Mouse (Mus musculus): ENCODE data around the gene Gm498. TPM values are rescaled to one million over a fixed set of nuclear protein-coding genes. Genes with fewer than 3 reads are reported as not detected.
A peak's percentile ranks its signal among the peaks of the same experiment; 100 is the strongest.

Gene Gm498
- total RNA-seq, 2 experiments from 2014 or later, result not detected

DNA sequence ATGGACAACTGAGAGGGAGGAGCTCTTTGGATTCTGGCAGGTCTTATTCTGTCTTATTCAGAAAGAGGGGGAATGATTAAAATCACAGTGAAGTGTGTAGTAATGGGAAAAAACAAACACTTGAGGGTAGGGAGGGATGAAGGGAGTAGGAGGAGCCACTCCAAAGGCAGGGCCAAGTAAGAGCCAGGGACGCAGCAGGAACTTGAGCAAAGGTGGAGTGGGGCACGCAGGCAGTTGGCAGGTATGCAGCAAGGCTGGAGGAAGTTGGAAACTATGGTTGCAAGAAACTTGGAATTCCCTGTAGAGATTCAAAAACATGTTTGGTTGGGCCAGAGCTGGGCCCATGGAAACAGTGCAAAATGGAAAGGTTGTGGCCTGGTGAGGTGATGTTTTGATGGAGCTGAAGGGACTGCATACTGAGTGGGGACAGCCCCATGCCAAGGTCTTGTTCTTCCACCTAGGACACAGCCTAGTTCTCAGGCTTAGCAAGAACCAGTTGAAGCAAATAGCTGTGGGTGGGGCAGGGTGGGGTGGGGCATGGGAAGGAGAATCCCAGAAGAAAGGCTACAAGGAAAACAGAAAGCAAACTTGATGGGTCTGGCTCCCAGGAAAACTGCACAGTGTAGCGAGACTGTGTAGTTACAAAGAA, 52.5 kb downstream of the Gm498 start:
- Histone ChIP-seq H3K27ac (no peak overlapping the region), H3K4me3 (no peak overlapping the region)
- no peak for TF ChIP-seq CTCF (conservative IDR thresholded peaks at IDR 0.05)
- no peak for DNase-seq (ENCODE audit: low spot score in 2 of 2)

DNA sequence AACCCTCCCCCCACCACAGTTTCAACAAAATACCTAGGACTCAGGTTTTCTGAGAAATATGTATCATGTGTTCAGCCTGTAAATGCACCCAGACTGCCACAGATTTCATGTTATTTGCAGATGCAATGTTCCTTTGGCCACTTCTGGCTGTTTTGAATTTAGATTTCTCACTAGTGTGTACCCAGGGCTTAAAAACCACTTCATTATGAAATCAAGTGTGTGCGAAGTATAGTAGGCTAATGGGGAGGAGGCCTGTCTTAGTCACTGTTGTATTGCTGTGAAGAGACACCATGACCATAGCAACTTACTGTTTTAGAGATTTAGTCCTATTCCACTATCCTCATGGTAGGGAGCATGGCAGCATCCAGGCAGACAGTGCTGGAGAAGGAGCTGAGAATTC, 63.3 kb downstream of the Gm498 start:
- Histone ChIP-seq H3K4me3 (no peak overlapping the region), H3K27ac (no peak overlapping the region)
- DNase-seq (ENCODE audit: low spot score in 2 of 2), result no peak
- no peak for TF ChIP-seq CTCF (conservative IDR thresholded peaks at IDR 0.05)

DNA sequence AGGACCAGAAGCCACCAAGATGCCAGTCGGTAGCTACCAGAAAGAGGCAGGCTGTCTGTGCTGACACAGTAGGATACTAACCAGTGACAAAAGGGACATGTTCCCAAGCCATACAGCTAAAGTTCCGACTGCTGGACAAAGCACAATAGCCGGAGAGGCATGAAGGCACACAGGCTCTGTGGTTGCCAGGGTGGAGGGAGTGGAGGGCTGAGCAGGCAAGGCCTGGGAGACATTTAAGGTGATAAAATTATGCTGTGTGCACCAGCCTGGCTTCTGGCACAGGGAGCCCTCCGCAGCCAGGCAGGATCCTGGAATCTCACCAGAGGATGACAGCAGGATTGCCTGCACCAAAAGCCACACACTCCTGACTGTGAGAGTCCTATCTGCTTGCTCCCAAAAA, 72.0 kb downstream of the Gm498 start:
- TF ChIP-seq CTCF (conservative IDR thresholded peaks at IDR 0.05), result no peak
- DNase-seq (ENCODE audit: low spot score in 2 of 2), result peak; percentile 13 to 19
- H3K27ac ChIP-seq, result peak overlapping the region; percentile 59; the same call in 1 of the 2 replicates
- no peak overlapping the region for H3K4me3 ChIP-seq

DNA sequence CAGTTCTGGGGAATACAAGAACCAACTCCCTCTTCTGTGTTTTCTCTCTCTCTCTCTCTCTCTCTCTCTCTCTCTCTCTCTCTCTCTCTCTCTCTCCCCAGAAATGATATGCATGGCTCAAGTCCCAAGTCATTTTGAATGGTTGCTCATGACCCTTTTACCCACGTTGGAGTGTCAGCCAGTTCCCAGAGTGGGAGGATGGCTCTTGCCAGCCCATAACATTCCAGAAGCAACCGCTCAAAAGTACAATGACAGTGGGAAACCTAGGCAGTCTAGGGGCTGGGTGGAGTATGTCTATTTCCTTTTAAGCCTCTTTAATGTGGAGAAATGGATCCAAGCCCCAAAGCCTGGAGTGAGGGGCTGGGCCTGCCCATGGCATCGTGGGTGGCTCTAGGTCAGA, 72.8 kb downstream of the Gm498 start:
- TF ChIP-seq CTCF (conservative IDR thresholded peaks at IDR 0.05), result no peak

DNA sequence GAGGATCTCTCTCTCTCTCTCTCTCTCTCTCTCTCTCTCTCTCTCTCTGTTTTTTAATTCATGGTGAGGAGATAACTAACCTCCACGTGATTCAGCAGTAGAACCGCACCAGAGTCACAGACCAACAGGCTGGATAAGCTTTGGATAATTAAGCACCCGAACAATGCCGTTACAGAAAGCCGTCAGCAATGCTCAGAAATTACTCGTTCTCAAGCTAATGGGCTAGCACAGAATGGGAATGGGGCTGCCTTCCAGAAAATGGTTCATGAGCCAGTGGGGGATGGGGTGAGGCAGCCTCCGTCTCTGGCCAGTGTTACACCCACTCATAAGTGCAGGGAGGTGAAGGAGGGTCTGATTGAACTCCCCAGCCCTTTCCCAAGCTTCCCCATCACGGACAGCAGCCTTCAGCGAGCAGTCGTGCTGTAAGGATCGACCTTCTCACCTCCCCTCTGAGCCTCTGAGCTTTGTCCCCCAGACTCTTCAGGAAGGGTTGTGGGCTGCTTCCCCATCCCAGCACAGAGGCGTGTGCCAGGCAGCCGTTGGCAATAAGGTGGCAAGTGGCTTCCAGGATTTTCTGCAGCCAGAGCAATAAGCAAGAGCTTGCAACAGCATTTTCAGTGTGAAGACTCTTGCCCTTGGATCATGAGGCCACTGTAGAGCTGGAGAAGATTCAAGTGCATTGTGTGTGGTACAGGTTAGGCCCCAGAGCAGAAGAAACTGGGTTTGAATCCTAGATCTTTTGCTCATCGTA, 76.5 kb downstream of the Gm498 start:
- Histone ChIP-seq H3K27ac (no peak overlapping the region), H3K4me3 (no peak overlapping the region)
- DNase-seq (ENCODE audit: low spot score in 2 of 2), result no peak
- TF ChIP-seq CTCF (conservative IDR thresholded peaks at IDR 0.05), result no peak

More for the DNA sequence above, 72.8 kb downstream of the Gm498 start:
- no peak overlapping the region for H3K27ac ChIP-seq
- H3K4me3 ChIP-seq, result no peak overlapping the region
- DNase-seq (ENCODE audit: low spot score in 2 of 2), result no peak

DNA sequence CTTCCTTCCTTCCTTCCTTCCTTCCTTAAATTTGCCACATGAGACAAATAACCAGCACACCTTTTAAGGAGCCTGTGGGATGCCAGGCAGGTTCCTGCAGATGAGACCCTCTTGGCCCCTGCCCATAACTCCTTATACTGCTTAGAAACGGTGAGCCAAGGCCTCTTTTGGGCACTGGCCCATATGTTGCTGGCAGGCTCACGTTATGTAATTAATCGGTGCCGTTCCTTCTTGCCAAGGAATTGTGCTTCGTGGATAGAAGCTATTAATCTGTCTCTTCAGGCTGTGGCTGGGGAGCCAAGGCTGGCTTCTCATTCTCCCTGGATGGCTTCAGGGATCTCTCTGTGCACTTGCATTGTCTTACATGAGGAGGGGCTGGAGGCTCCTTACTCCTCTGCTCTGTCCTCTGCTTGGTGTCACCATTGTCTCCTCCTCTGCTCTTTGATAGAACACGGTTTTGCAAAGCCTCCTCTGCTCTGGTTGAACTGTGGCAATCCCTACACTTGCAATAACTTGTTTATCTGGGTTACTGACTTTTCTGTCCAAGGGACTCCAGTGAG, 77.9 kb downstream of the Gm498 start:
- Histone ChIP-seq H3K4me3 (no peak overlapping the region), H3K27ac (0 out of 2 replicates have a peak overlapping the region, but pooled peaks have one; percentile 11)
- TF ChIP-seq CTCF (conservative IDR thresholded peaks at IDR 0.05), result no peak
- peak in 1 of 2 experiments; percentile 13 for DNase-seq (ENCODE audit: low spot score in 2 of 2)

Small RNA genes within 50 kb of the gene (microRNA-seq; reads per million reads assigned to microRNA genes)
- gene Mir6404, result 0 reads per million in 2 experiments

Other genes with a start within 250 kb of the Gm498 start
- gene Tnfrsf26, start 238.1 kb upstream of the Gm498 start, total RNA-seq (2021), result not detected
- gene Tnfrsf22, start 217.2 kb upstream of the Gm498 start, total RNA-seq (2021), result 1 to 10 TPM; 2.6 to 2.8 TPM
- 1 to 10 TPM; 1.3 to 1.6 TPM for gene Tnfrsf23, start 181.0 kb upstream of the Gm498 start, total RNA-seq (2021)
- gene Osbpl5, start 109.9 kb upstream of the Gm498 start, total RNA-seq (2021), result 10 to 100 TPM; 18.0 to 24.4 TPM
- not detected for gene Mrgprg, start 99.8 kb upstream of the Gm498 start, total RNA-seq (2021)
- gene Mrgpre, start 82.3 kb upstream of the Gm498 start, total RNA-seq (2021), result 1 to 10 TPM; 5.9 to 6.5 TPM
- gene Nadsyn1, start 44.0 kb upstream of the Gm498 start, total RNA-seq (2021), result 1 to 10 TPM; 4.4 to 7.8 TPM
- 10 to 100 TPM; 34.0 to 35.1 TPM for gene Dhcr7, start 43.7 kb upstream of the Gm498 start, total RNA-seq (2021)
- 100 to 1,000 TPM; 133 to 138 TPM for gene Shank2, start 135.1 kb downstream of the Gm498 start, total RNA-seq (2021)

Measured in layer of hippocampus, adult 2 months (tissue).